Mouse (Mus musculus) sigmoid colon, adult 10 weeks (tissue): ENCODE data around the gene Mgat5. TPM values are rescaled to one million over a fixed set of nuclear protein-coding genes. Genes with fewer than 3 reads are reported as not detected.

ENCODE experiments used
- polyA plus RNA-seq: library from polyadenylated mRNA; stranded (reverse); fragments of 350-450 nt; fragmentation: Illumina TruSeq; extraction: RNeasy Lipid Tissue Mini Kit (QIAGEN cat#74804); gene quantifications from one replicate; pipeline ENCODE4 v1.2.3, GENCODE M21; 2014; ENCODE audit warnings: low read depth, low replicate concordance

Mgat5 gene
- 34.1 TPM for polyA plus RNA-seq

GRCm38 (mm10) chr1:127204817-127205485 lies at the start of gene Mgat5:
Gene Mgat5 (plus strand): TSS chr1:127205015.

